Mouse (Mus musculus): ENCODE results near the gene Wfdc21.

DNA sequence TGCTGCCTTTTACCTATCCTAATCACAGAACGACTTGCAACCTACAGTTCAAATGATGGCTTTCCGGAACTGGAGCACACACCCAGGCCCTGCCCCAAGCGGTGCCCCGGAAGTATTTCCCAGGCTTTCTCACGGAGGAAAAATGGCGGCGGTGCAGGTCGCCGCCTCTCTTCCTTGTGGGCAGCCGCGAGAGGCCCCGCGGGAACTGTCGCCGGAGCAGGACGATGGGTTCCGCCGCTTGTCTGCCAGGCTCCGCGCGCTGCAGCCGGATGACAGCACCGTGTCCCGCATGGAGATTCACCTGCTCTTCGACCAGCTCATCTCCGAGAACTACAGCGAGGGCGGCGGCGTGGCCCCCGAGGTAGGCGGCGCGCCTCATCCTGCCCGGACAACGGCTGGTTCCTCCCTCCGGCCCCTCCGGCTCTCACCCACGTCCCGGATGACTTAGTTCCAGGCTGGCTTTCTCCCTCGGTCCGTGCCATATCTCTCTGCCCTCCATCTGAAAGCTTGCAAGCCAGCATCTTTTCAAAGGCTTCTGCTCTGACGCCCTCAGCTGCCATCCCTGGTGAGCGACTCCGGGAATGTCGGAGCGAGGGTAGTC, 6.9 kb downstream of the Wfdc21 start, which contains the start of gene Heatr6:
- TF ChIP-seq POLR2A (IDR thresholded peaks at IDR 0.05; ENCODE audit: low read depth, low read length) (peak; percentile 66), CTCF (IDR thresholded peaks at IDR 0.05; ENCODE audit: borderline replicate concordance, insufficient read depth, low read length) (no peak)

Data from embryonic fibroblast, embryonic 13.5 days (primary cell).